Mouse (Mus musculus) lung, postnatal 36 days (tissue): ENCODE results near the gene Fam161a.
"Not testable (repeated sequence)": the region's sequence is repeated elsewhere in the genome, so short reads cannot be mapped to it uniquely, and the experiment has no call there.

ENCODE experiments used
- DNase-seq: peaks from one replicate; pipeline ENCODE4 v3.0.0; 2022; ENCODE audit warnings: mixed read lengths

The Fam161a gene

GRCm38 (mm10) chr11:23063857-23064256 lies 56.5 kb downstream of the Fam161a start:
- DNase-seq = no peak

DNA sequence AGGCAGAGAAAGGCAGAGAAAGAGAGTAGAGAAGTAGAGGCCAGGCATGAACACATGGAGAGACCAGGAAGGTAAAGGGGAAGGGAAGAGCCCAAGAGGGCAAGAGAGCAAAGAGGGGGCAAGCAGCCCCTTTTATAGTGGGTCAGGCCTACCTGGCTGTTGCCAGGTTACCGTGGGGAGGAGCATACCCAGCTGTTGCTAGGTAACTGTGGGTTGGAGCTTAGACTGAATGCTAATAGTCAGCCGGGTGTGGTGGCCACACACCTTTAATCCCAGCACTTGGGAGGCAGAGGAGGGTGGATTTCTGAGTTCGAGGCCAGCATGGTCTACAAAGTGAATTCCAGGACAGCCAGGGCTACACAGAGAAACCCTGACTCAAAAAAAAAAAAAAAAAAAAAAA lies 56.9 kb downstream of the Fam161a start:
- not testable (repeated sequence) for DNase-seq

GRCm38 (mm10) chr11:23065167-23065668 lies 57.9 kb downstream of the Fam161a start:
- no peak for DNase-seq

DNA sequence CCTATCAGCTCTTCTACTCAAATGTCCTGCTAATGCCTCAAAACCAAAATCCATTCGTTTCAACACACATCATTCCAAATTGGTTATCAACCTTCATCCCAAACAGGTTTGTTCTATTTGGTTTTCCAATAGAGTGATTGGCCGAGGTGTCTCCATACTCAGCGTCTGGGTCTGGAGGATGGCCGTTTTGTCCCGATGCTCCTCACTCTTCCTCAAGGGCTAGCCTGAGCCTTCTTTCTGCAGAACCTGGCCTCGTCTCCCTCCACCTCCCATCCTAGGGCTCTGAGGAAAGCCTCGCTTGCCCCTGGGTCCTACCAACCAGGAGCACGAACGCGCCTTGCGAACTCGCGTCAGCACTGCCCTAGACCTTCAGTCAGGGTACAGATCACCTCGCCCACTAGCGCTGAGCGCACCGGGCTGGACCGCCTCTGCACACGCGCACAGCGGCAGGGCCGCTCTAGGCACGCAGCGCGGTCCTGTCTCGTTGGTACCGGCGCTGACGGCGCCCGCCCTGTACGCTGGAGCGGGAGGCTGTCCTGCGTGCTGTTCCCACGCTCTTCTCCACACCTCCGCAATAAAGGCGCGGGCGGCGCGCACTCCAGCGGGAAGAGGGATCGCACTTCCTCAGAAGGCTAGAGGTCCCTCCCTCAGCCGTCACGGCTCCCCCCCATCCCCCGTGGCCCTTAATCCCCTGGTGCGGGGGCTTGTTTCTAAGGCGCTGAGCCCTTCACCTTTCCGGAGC lies 60.2 kb downstream of the Fam161a start:
- DNase-seq = peak; percentile 89

DNA sequence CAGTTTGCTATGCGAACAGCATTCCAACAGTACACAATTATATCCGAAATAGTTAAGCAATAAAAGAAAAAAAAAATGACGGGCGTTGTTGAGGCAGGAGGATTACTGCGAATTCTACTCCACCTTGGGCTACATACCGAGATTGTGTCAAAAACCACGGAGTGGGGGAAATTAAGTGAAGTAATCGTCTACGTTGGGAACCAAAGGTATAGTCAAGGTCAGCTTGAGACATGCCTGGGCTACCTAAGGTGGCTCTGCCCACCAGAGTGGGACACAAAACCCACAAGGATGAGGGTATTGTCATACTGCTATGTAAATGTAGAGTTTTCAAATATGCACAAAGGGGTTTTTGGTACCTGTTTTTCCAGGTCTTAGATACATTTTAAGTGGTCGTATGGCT lies 60.9 kb downstream of the Fam161a start:
- DNase-seq = no peak

DNA sequence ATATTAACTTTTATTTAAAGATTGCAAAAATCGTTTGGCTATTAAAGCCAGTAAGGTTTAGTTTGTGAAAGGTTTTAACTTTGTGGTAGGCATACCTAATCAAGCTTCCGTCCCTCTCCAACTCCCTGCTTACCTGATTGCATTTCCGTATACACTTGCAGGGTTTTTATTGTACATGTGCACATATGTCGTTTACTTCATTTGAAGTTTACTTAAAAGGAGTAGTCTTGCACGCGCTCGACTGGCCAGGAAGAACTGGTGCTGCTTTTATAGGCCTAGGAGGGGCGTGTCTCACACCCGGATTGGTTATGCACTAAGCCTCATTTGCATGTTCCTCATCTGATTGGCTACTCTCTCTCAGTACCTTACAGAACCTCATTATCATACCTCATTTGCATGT lies 61.7 kb downstream of the Fam161a start:
- not testable (repeated sequence) for DNase-seq

- DNase-seq = no peak
These were observed 67.5 kb downstream of the Fam161a start for GRCm38 (mm10) chr11:23074841-23075240.

DNA sequence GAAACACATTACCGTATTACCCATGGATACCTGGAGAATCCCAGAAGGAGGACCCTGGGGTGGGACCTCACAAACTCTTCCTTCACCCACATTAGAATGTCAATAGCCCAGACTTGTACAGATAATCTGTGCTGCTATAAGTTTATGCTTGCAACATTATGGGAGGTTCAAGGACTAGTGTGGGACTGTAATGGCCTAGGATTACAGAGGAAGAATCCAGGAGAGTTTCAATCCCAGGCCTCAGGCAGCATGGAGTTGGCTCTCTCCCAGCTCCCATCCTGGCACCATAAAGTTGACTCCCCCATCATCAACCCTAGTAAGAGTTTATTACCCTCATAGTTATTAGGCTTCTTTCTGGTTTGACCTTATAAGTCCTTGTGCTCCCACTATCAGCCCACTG lies 71.2 kb downstream of the Fam161a start:
- no peak for DNase-seq
